Mouse (Mus musculus): Measurements from ENCODE around the gene Dlat. TPM values are rescaled to one million over a fixed set of nuclear protein-coding genes. Genes with fewer than 3 reads are reported as not detected.
A peak's percentile ranks its signal among the peaks of the same experiment; 100 is the strongest.

The Dlat gene
- polyA plus RNA-seq, 1 experiment from 2014 or later = 60.1 TPM

GRCm38 (mm10) chr9:50603189-50603997, 56.2 kb downstream of the Dlat start, which contains the start of the genes Sdhd and Timm8b:
Gene Sdhd (minus strand): TSS chr9:50603812.
Gene Timm8b (plus strand): TSS chr9:50603910.
- Histone ChIP-seq H3K36me3 (ENCODE audit: control insufficient read depth, insufficient read depth, low read length) (peaks cover 10% of the 10 kb centered on the region), H3K4me3 (ENCODE audit: low read length) (peak within 1 kb of the TSS; percentile 81)

GRCm38 (mm10) chr9:50602055-50602845, 57.3 kb downstream of the Dlat start:
- Histone ChIP-seq H3K27me3 (replicated peaks; ENCODE audit: control insufficient read depth, insufficient read depth, low read length) (no peaks in the 10 kb centered on the region), H3K9me3 (ENCODE audit: control insufficient read depth, low read length) (no peaks in the 10 kb centered on the region), H3K4me2 (ENCODE audit: low read length) (peak overlapping the region; percentile 94), H3K36me3 (ENCODE audit: control insufficient read depth, insufficient read depth, low read length) (peaks cover 21% of the 10 kb centered on the region), H3K4me1 (ENCODE audit: control insufficient read depth, insufficient read depth, low read depth, low read length) (peaks cover 27% of the 10 kb centered on the region), H3K27ac (ENCODE audit: low read depth, low read length) (no peak overlapping the region), H3K4me3 (ENCODE audit: low read length) (peak overlapping the region; percentile 81), H3K9ac (ENCODE audit: low read depth, low read length) (no peak overlapping the region)
- 88% methylated on average over 7 of the region's 7 CpGs for WGBS
- ATAC-seq = no peak

More at GRCm38 (mm10) chr9:50603189-50603997, 56.2 kb downstream of the Dlat start, which contains the start of the genes Sdhd and Timm8b:
- peak within 1 kb of the TSS; percentile 78 for H3K9ac ChIP-seq (ENCODE audit: low read depth, low read length)
- ATAC-seq = peak; percentile 99
- H3K27me3 ChIP-seq (replicated peaks; ENCODE audit: control insufficient read depth, insufficient read depth, low read length) = no peaks in the 10 kb centered on the region
- H3K9me3 ChIP-seq (ENCODE audit: control insufficient read depth, low read length) = no peaks in the 10 kb centered on the region
- H3K27ac ChIP-seq (ENCODE audit: low read depth, low read length) = peak within 1 kb of the TSS; percentile 78
- WGBS = under 1% methylated on average over 48 of the region's 48 CpGs
- H3K4me2 ChIP-seq (ENCODE audit: low read length) = peak within 1 kb of the TSS; percentile 94
- peaks cover 27% of the 10 kb centered on the region for H3K4me1 ChIP-seq (ENCODE audit: control insufficient read depth, insufficient read depth, low read depth, low read length)

- Histone ChIP-seq H3K27ac (ENCODE audit: low read depth, low read length) (no peak overlapping the region), H3K4me3 (ENCODE audit: low read length) (no peak overlapping the region), H3K4me1 (ENCODE audit: control insufficient read depth, insufficient read depth, low read depth, low read length) (peaks cover 27% of the 10 kb centered on the region), H3K9ac (ENCODE audit: low read depth, low read length) (no peak overlapping the region), H3K4me2 (ENCODE audit: low read length) (no peak overlapping the region), H3K36me3 (ENCODE audit: control insufficient read depth, insufficient read depth, low read length) (peaks cover 28% of the 10 kb centered on the region), H3K9me3 (ENCODE audit: control insufficient read depth, low read length) (no peaks in the 10 kb centered on the region), H3K27me3 (replicated peaks; ENCODE audit: control insufficient read depth, insufficient read depth, low read length) (no peaks in the 10 kb centered on the region)
- no peak for ATAC-seq
- 88% methylated on average over 6 of the region's 6 CpGs for WGBS
Measured at GRCm38 (mm10) chr9:50601536-50601935, 58.0 kb downstream of the Dlat start.

- no peak for ATAC-seq
- Histone ChIP-seq H3K9ac (ENCODE audit: low read depth, low read length) (no peak overlapping the region), H3K4me2 (ENCODE audit: low read length) (no peak overlapping the region), H3K27ac (ENCODE audit: low read depth, low read length) (no peak overlapping the region), H3K9me3 (ENCODE audit: control insufficient read depth, low read length) (no peaks in the 10 kb centered on the region), H3K4me3 (ENCODE audit: low read length) (no peak overlapping the region), H3K27me3 (replicated peaks; ENCODE audit: control insufficient read depth, insufficient read depth, low read length) (no peaks in the 10 kb centered on the region), H3K4me1 (ENCODE audit: control insufficient read depth, insufficient read depth, low read depth, low read length) (peaks cover 6% of the 10 kb centered on the region), H3K36me3 (ENCODE audit: control insufficient read depth, insufficient read depth, low read length) (peaks cover 27% of the 10 kb centered on the region)
- WGBS = 96% methylated on average over 8 of the region's 8 CpGs
Measured at GRCm38 (mm10) chr9:50596973-50597372, 62.6 kb downstream of the Dlat start.

GRCm38 (mm10) chr9:50594794-50595417, 64.7 kb downstream of the Dlat start:
- Histone ChIP-seq H3K27me3 (replicated peaks; ENCODE audit: control insufficient read depth, insufficient read depth, low read length) (no peaks in the 10 kb centered on the region), H3K4me3 (ENCODE audit: low read length) (no peak overlapping the region), H3K4me2 (ENCODE audit: low read length) (no peak overlapping the region), H3K4me1 (ENCODE audit: control insufficient read depth, insufficient read depth, low read depth, low read length) (no peaks in the 10 kb centered on the region), H3K36me3 (ENCODE audit: control insufficient read depth, insufficient read depth, low read length) (peaks cover 27% of the 10 kb centered on the region), H3K9me3 (ENCODE audit: control insufficient read depth, low read length) (no peaks in the 10 kb centered on the region), H3K9ac (ENCODE audit: low read depth, low read length) (no peak overlapping the region), H3K27ac (ENCODE audit: low read depth, low read length) (no peak overlapping the region)
- 73% methylated on average over 12 of the region's 12 CpGs for WGBS
- no peak for ATAC-seq

GRCm38 (mm10) chr9:50593544-50593943, 66.0 kb downstream of the Dlat start:
- H3K4me2 ChIP-seq (ENCODE audit: low read length) = no peak overlapping the region
- H3K27me3 ChIP-seq (replicated peaks; ENCODE audit: control insufficient read depth, insufficient read depth, low read length) = no peaks in the 10 kb centered on the region
- H3K4me3 ChIP-seq (ENCODE audit: low read length) = no peak overlapping the region
- H3K9me3 ChIP-seq (ENCODE audit: control insufficient read depth, low read length) = no peaks in the 10 kb centered on the region
- no peaks in the 10 kb centered on the region for H3K4me1 ChIP-seq (ENCODE audit: control insufficient read depth, insufficient read depth, low read depth, low read length)
- 91% methylated on average over 3 of the region's 3 CpGs for WGBS
- ATAC-seq = no peak
- no peak overlapping the region for H3K27ac ChIP-seq (ENCODE audit: low read depth, low read length)
- no peak overlapping the region for H3K9ac ChIP-seq (ENCODE audit: low read depth, low read length)
- peaks cover 21% of the 10 kb centered on the region for H3K36me3 ChIP-seq (ENCODE audit: control insufficient read depth, insufficient read depth, low read length)

GRCm38 (mm10) chr9:50592955-50593354, 66.6 kb downstream of the Dlat start:
- 88% methylated on average over 9 of the region's 9 CpGs for WGBS
- Histone ChIP-seq H3K27ac (ENCODE audit: low read depth, low read length) (no peak overlapping the region), H3K4me2 (ENCODE audit: low read length) (no peak overlapping the region), H3K9me3 (ENCODE audit: control insufficient read depth, low read length) (no peaks in the 10 kb centered on the region), H3K36me3 (ENCODE audit: control insufficient read depth, insufficient read depth, low read length) (peaks cover 16% of the 10 kb centered on the region), H3K9ac (ENCODE audit: low read depth, low read length) (no peak overlapping the region), H3K27me3 (replicated peaks; ENCODE audit: control insufficient read depth, insufficient read depth, low read length) (no peaks in the 10 kb centered on the region), H3K4me1 (ENCODE audit: control insufficient read depth, insufficient read depth, low read depth, low read length) (no peaks in the 10 kb centered on the region), H3K4me3 (ENCODE audit: low read length) (no peak overlapping the region)
- ATAC-seq = no peak

- Histone ChIP-seq H3K9ac (ENCODE audit: low read depth, low read length) (no peak overlapping the region), H3K4me3 (ENCODE audit: low read length) (no peak overlapping the region), H3K36me3 (ENCODE audit: control insufficient read depth, insufficient read depth, low read length) (no peaks in the 10 kb centered on the region; the same call in none of the 2 replicates), H3K4me1 (ENCODE audit: control insufficient read depth, insufficient read depth, low read depth, low read length) (no peaks in the 10 kb centered on the region), H3K9me3 (ENCODE audit: control insufficient read depth, low read length) (no peaks in the 10 kb centered on the region), H3K27ac (ENCODE audit: low read depth, low read length) (no peak overlapping the region), H3K4me2 (ENCODE audit: low read length) (no peak overlapping the region), H3K27me3 (replicated peaks; ENCODE audit: control insufficient read depth, insufficient read depth, low read length) (no peaks in the 10 kb centered on the region)
- no peak for ATAC-seq
- 82% methylated on average over 10 of the region's 10 CpGs for WGBS
Measured at GRCm38 (mm10) chr9:50590856-50591518, 68.6 kb downstream of the Dlat start.
